Mouse (Mus musculus) kidney, adult 2 months (tissue): Measurements from ENCODE around the gene Padi2.

ENCODE experiments used
- CTCF ChIP-seq: fragments of 200-500 bp; conservative IDR thresholded peaks from 2 replicates; pipeline ENCODE4 v1.5.1; 2011; ENCODE audit warnings: low read depth, mild to moderate bottlenecking, control low read depth, low read length, moderate library complexity, mixed read lengths; ENCODE audit not compliant: insufficient read depth, insufficient read length
- POLR2A ChIP-seq: fragments of 200-500 bp; IDR thresholded peaks from one replicate; pipeline ENCODE4 v1.6.1; 2011; ENCODE audit warnings: low read depth, low read length, control low read depth

GRCm38 (mm10) chr4:140917451-140917850 lies 11.3 kb downstream of the Padi2 start:
- TF ChIP-seq CTCF: no peak
- no peak for TF ChIP-seq POLR2A
